Mouse (Mus musculus) stomach, postnatal 0 days (tissue): ENCODE measurements around the gene Krtcap2. TPM values are rescaled to one million over a fixed set of nuclear protein-coding genes. Genes with fewer than 3 reads are reported as not detected.

Source experiments
- ATAC-seq: fragments of 200-750 bp; cut with Nextera tagmentation; 2 replicates; pipeline ENCODE4 v1.8.0; 2017; ENCODE audit not compliant: low FRiP score, low TSS enrichment
- DNase-seq: peaks from one replicate; pipeline ENCODE4 v3.0.0-alpha.2; 2016; ENCODE audit warnings: low spot score
- H3K27ac ChIP-seq: fragments of 300-500 bp; sonication (generic); replicated peaks from 2 replicates; pipeline ENCODE4 v1.5.1; 2014; ENCODE audit warnings: mild to moderate bottlenecking, control low read depth
- H3K27me3 ChIP-seq: fragments of 300-500 bp; sonication (generic); 2 replicates; pipeline ENCODE4 v1.6.1; 2014; ENCODE audit warnings: low read length; ENCODE audit not compliant: control insufficient read depth, insufficient read depth
- H3K36me3 ChIP-seq: fragments of 300-500 bp; sonication (generic); 2 replicates; pipeline ENCODE4 v1.6.1; 2014; ENCODE audit warnings: low read length, mixed read lengths; ENCODE audit not compliant: control insufficient read depth, insufficient read depth
- H3K4me1 ChIP-seq: fragments of 300-500 bp; sonication (generic); replicated peaks from 2 replicates; pipeline ENCODE4 v1.6.1; 2014; ENCODE audit warnings: antibody characterized with exemption; ENCODE audit not compliant: control insufficient read depth, insufficient read depth
- H3K4me2 ChIP-seq: fragments of 300-500 bp; sonication (generic); replicated peaks from 2 replicates; pipeline ENCODE4 v1.6.1; 2014; ENCODE audit warnings: low read depth, mild to moderate bottlenecking, control low read depth, moderate library complexity
- H3K4me3 ChIP-seq: fragments of 300-500 bp; sonication (generic); 2 replicates; pipeline ENCODE4 v1.5.1; 2014; ENCODE audit warnings: low read depth, low read length, control low read depth
- H3K9ac ChIP-seq: fragments of 300-500 bp; sonication (generic); 2 replicates; pipeline ENCODE4 v1.6.1; 2014; ENCODE audit warnings: mild to moderate bottlenecking, low read length, control low read depth, mixed read lengths
- H3K9me3 ChIP-seq: fragments of 300-500 bp; sonication (generic); 2 replicates; pipeline ENCODE4 v1.6.1; 2016; ENCODE audit warnings: low read length; ENCODE audit not compliant: control insufficient read depth
- CTCF ChIP-seq: IDR thresholded peaks from 2 replicates; pipeline ENCODE4 v1.5.1; 2016; ENCODE audit warnings: antibody characterized with exemption, low read depth, mild to moderate bottlenecking, moderate library complexity
- EP300 ChIP-seq: optimal IDR thresholded peaks from 2 replicates; pipeline ENCODE3; 2016; ENCODE audit warnings: antibody characterized with exemption
- whole genome bisulfite sequencing: fragments of 180-500 bp; shearing (Covaris S2); extraction: QIAGEN DNeasy Blood & Tissue Kit; methylation state at CpG from one replicate; pipeline ENCODE4 v1.1.7; 2014; 5-methylcytosine and 5-hydroxymethylcytosine counted together
- polyA plus RNA-seq: library from polyadenylated mRNA; unstranded; fragments of >200 nt; fragmentation: Nextera tagmentation; extraction: Ambion mirVana; gene quantifications from 2 replicates; pipeline ENCODE4 v1.2.1, GENCODE M21; 2015

Gene Krtcap2
- polyA plus RNA-seq, 1 experiment from 2014 or later = 314 TPM

DNA sequence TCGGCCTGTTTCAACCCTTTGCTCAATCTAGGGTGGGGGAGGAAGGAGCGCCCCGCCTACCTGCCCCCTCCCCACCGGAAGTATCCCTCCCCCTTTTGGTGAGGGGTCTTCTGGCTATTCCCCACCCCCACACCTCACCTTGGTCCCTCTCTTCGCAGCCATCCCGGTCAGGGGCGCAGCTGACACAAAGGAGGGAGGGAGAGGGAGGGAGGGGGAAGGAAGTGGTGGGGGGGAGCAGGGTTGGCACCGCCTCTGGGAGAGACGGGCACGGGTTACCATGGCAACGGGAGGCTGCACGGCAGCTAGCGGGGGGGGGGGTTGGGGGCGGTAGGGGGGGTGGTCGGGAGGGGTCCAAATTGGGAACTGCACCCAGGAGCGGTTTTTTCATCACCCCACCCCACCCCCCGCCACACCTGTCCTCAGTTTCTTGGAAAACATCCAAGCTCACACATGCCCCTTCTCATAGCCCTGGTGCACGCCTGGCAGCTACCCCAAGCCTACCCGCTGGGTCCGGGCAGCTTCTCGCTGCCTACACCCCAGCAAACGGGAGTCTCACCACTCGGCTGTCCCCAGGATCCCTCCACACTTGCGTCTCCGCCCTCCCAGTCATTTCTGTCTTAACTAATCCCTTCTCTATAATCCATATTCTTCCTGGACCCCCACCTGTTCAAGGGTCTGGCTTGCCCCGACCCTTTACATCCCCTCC lies 631 bp upstream of the Krtcap2 start:
- WGBS = 2% methylated on average over 14 of the region's 26 CpGs
- no peak overlapping the region for H3K27ac ChIP-seq
- no peak for ATAC-seq

DNA sequence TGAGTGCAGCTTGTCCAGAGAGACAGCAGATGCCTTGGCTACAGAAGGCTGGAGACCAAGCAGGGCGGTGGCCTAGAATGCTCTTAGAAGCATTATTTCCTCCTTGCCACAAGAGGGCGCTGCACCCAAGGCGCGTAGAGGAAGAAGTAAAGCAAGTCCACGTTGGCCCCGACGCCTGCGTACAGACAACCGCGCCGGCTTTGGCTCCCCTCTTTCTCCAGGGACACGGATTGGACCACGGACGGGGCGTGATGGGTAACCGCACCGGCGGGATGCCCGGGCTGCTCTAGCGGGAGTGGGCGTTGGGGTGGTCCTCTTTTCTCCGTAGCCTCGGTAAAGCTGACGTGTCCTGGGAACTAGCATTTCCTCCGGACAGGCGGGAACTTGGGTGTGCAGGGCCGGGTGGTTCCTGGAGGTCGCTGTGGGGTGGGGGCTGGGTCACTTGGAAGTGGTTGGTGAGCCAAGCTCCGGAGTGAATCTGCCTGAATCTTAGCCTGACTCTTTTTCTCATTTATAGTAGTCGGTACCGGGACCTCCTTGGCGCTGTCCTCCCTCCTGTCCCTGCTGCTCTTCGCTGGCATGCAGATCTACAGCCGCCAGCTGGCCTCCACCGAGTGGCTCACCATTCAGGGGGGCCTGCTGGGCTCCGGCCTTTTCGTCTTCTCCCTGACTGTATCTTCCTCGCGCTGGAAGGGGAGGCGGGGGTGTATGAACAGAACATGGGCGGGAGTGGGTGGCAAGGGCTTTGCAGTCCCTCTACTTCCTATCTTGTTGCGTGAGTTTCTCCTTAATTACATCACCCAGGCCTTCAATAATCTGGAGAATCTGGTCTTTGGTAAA lies 715 bp downstream of the Krtcap2 start, which contains the start of gene Trim46:
Trim46 (minus strand) TSS at position 49 of the 840 bp plus-strand sequence.
- under 1% methylated on average over 42 of the region's 42 CpGs for WGBS
- Histone ChIP-seq H3K4me3 (peak within 1 kb of the TSS; percentile 58), H3K27me3 (no peaks in the 10 kb centered on the region), H3K9ac (peak within 1 kb of the TSS; percentile 65), H3K9me3 (no peaks in the 10 kb centered on the region), H3K4me1 (peaks cover 6% of the 10 kb centered on the region), H3K4me2 (peak within 1 kb of the TSS; percentile 90), H3K27ac (peak within 1 kb of the TSS; percentile 67), H3K36me3 (no peaks in the 10 kb centered on the region)
- TF ChIP-seq CTCF (peak; percentile 99), EP300 (no peak)
- ATAC-seq (peak; percentile 62), DNase-seq (peak; percentile 88)

More for the DNA sequence above, 631 bp upstream of the Krtcap2 start:
- no peak for TF ChIP-seq EP300
- no peak for TF ChIP-seq CTCF
- H3K27me3 ChIP-seq = no peaks in the 10 kb centered on the region
- peak; percentile 51 for DNase-seq
- H3K4me3 ChIP-seq = peak overlapping the region; percentile 58
- peaks cover 4% of the 10 kb centered on the region; the same call in 1 of the 2 replicates for H3K4me1 ChIP-seq
- H3K9me3 ChIP-seq = no peaks in the 10 kb centered on the region
- H3K9ac ChIP-seq = peak overlapping the region; percentile 41; the same call in 1 of the 2 replicates
- peak overlapping the region; percentile 90 for H3K4me2 ChIP-seq
- no peaks in the 10 kb centered on the region for H3K36me3 ChIP-seq

DNA sequence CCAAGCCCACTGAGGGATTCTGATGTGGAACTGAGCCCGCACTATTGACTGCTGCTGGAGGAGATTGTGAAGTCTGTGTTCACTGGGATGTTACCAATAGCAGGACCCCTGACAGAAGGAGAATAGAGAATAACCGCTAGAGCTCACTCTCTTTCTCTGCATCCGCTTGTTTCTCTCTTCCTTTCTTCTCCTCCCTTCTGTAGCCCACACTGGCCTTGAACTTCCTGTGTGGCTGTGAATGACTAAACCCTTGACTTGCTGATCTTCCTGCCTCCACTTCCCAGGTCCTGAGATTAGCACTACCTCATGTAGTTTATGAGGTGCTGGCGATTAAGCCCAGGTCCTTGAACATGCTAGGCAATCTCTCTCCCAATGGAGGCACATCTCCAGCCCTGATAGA lies 1.7 kb downstream of the Krtcap2 start:
- TF ChIP-seq EP300 (no peak), CTCF (no peak)
- H3K4me3 ChIP-seq = no peak overlapping the region
- ATAC-seq (no peak), DNase-seq (no peak)
- H3K4me1 ChIP-seq = peaks cover 8% of the 10 kb centered on the region
- H3K27me3 ChIP-seq = no peaks in the 10 kb centered on the region
- 84% methylated on average over 4 of the region's 4 CpGs for WGBS
- no peaks in the 10 kb centered on the region for H3K9me3 ChIP-seq
- H3K27ac ChIP-seq = no peak overlapping the region
- H3K4me2 ChIP-seq = peak overlapping the region; percentile 90; the same call in 1 of the 2 replicates
- no peak overlapping the region for H3K9ac ChIP-seq
- no peaks in the 10 kb centered on the region for H3K36me3 ChIP-seq

- Histone ChIP-seq H3K4me1 (peaks cover 5% of the 10 kb centered on the region), H3K4me3 (no peak overlapping the region), H3K9me3 (no peaks in the 10 kb centered on the region), H3K27me3 (no peaks in the 10 kb centered on the region), H3K9ac (no peak overlapping the region), H3K36me3 (no peaks in the 10 kb centered on the region), H3K27ac (peak overlapping the region; percentile 63; the same call in 1 of the 2 replicates), H3K4me2 (no peak overlapping the region)
- ATAC-seq (peak; percentile 45), DNase-seq (peak; percentile 80)
- 20% methylated on average over 7 of the region's 7 CpGs for WGBS
- TF ChIP-seq EP300 = no peak
- peak; percentile 85 for TF ChIP-seq CTCF
These were observed 4.8 kb downstream of the Krtcap2 start for GRCm38 (mm10) chr3:89250435-89251040.

DNA sequence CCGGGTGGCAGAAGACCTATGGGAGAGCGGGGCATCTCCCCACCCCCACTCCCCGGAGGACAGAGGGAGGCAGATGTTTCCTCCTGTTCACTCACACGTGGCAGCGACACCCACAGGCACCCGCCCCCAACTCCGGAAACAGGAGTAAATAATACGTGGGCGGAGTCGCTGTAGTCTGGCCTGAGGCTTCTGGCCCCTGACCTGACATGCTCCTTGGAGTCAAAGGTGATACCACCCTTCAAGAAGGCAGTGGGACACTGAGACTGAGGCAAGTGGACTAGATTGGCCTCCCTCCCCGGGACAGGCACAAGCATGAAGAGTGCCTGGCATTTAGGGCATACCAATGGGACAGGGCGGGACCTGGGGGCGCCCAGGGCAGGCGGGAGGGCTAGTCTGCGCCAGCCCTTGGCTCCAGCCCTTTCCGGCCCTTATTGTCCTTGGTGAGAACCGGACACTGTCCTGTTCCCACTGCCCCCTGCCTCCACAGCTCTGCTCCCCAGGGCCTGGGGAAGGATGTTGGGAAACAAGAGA lies 5.7 kb downstream of the Krtcap2 start:
- Histone ChIP-seq H3K9me3 (no peaks in the 10 kb centered on the region), H3K27me3 (no peaks in the 10 kb centered on the region), H3K4me3 (no peak overlapping the region), H3K4me2 (no peak overlapping the region), H3K27ac (peak overlapping the region; percentile 63; the same call in 1 of the 2 replicates), H3K36me3 (no peaks in the 10 kb centered on the region), H3K9ac (peak overlapping the region; percentile 48; the same call in 1 of the 2 replicates), H3K4me1 (peaks cover 4% of the 10 kb centered on the region; the same call in 1 of the 2 replicates)
- TF ChIP-seq EP300 (no peak), CTCF (no peak)
- ATAC-seq (peak; percentile 25), DNase-seq (peak; percentile 40)
- 9% methylated on average over 17 of the region's 17 CpGs for WGBS
